Mouse (Mus musculus): ENCODE results near the gene Brat1.

Gene Brat1

GRCm38 (mm10) chr5:140743706-140744131 lies 38.9 kb downstream of the Brat1 start:
- DNase-seq (ENCODE audit: low read depth, low spot score): no peak

GRCm38 (mm10) chr5:140748425-140748824 lies 43.6 kb downstream of the Brat1 start:
- DNase-seq (ENCODE audit: low read depth, low spot score): no peak

DNA sequence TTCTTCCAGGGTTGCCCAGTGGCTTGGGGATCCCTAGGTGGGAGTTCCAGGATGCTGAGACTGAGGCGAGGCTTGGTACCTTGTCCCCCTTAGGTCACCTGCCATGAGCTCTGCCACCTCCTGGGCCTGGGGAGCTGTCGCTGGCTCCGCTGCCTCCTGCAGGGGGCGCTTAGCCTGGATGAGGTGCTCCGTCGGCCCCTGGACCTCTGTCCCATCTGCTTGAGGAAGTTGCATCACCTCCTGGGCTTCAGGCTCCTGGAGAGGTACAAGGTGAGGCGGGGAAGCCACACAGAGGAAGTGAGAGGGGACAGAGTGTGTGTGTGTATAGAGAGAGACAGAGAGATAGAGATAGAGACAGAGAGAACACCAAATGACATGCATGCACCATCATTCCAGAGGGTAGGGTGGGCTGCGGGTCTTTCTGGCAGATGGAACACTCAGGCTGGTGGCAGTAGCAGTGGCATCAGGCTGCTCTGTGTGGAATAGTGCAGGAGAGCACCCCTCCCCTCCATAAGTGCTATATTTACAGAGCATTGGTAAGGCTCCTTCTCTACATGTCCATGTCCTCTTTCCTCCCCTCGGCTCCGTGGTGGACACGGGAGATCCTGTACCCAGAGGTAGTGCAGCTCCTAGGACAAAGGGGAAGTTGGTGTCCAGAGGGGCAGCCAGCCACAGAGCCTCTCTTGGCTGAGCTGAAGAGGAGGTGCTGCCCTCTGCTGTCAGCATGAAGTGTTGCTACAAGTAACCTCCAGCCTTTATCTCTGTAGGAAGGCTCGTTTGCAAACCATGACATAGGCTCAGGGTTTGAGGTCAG lies 44.5 kb downstream of the Brat1 start:
- no peak for DNase-seq (ENCODE audit: low read depth, low spot score)

DNA sequence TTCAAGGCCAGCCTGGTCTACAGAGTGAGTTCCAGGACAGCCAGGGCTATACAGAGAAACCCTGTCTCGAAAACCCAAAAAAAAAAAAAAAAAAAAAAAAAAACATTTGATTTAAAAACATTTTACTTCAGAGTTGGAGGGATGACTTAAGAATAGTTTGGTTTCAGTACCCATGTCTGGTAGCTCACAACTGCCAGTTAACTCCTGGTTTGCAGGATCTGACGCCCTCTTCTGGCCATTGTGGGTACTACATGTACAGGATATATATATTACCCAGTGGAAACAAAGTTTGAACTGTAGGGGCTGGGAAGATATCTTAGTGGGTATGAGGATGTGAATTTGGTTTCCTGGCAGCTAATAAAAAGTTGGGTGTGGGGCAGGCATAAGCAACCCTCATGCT lies 46.1 kb downstream of the Brat1 start:
- DNase-seq (ENCODE audit: low read depth, low spot score): no peak

GRCm38 (mm10) chr5:140752041-140752440 lies 47.2 kb downstream of the Brat1 start:
- DNase-seq (ENCODE audit: low read depth, low spot score): no peak

- DNase-seq (ENCODE audit: low read depth, low spot score): no peak
Observed at GRCm38 (mm10) chr5:140752639-140753038, 47.8 kb downstream of the Brat1 start.

GRCm38 (mm10) chr5:140753223-140753622 lies 48.4 kb downstream of the Brat1 start:
- no peak for DNase-seq (ENCODE audit: low read depth, low spot score)

DNA sequence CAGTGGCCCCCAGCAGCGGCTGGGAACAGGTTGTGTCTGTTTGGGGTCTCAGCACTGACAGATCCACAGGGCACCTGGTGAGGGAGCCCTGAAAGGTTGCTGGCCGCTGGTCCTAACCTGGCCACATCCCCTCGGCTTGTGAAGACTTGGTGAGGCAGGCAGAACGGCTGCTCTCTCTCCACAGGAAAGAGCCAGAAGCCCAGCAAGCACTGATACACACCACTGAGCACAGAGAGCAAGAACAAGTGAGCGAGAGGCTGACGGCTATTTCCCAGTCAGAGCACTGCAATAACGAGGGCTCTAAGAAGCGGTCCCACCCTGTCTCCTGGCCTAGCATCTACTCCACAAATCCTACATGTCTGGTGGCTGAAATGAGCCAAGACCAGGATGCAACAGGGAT lies 54.1 kb downstream of the Brat1 start:
- DNase-seq (ENCODE audit: low read depth, low spot score): no peak

GRCm38 (mm10) chr5:140762540-140762939 lies 57.7 kb downstream of the Brat1 start:
- no peak for DNase-seq (ENCODE audit: low read depth, low spot score)

GRCm38 (mm10) chr5:140764921-140765613 lies 60.3 kb downstream of the Brat1 start:
- DNase-seq (ENCODE audit: low read depth, low spot score): no peak

- DNase-seq (ENCODE audit: low read depth, low spot score): no peak
Observed at GRCm38 (mm10) chr5:140766566-140766965, 61.8 kb downstream of the Brat1 start.

GRCm38 (mm10) chr5:140767704-140768141 lies 62.9 kb downstream of the Brat1 start:
- no peak for DNase-seq (ENCODE audit: low read depth, low spot score)

- DNase-seq (ENCODE audit: low read depth, low spot score): no peak
Observed at GRCm38 (mm10) chr5:140768333-140768732, 63.5 kb downstream of the Brat1 start.
